Mouse (Mus musculus) cerebellum, postnatal 14 days (tissue): ENCODE results near the gene Lpin3.

Source experiments
- DNase-seq, 2 experiments: peaks; one replicate each; pipeline ENCODE4 v3.0.0; 2021; ENCODE audit warnings: mixed read lengths in 2 of 2

The Lpin3 gene

GRCm38 (mm10) chr2:160940930-160941709, 60.6 kb downstream of the Lpin3 start:
- peak; percentile 40 to 51 for DNase-seq

DNA sequence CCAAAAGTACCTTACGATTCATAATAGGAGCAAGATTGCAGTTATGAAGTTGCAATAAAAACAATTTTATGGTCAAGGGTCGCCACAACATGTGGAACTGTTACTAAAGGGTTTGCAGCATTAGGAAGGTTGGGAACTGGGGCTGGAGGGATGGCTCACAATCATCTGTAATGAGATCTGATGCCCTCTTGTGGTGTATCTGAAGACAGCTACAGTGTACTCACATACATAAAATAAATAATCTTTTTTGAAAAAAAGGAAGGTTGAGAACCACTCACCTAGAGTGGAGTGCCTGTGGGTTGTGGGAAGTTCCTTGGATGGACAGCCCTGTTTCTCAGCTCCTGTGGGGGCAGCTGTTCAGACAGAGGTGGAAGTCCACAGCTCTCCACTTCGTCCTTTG, 62.0 kb downstream of the Lpin3 start:
- DNase-seq = peak in 1 of 2 experiments; percentile 32

- DNase-seq = no peak
These were observed 71.1 kb downstream of the Lpin3 start for GRCm38 (mm10) chr2:160951595-160951994.

GRCm38 (mm10) chr2:160953131-160953873, 72.8 kb downstream of the Lpin3 start:
- DNase-seq = no peak

GRCm38 (mm10) chr2:160954541-160954940, 74.1 kb downstream of the Lpin3 start:
- no peak for DNase-seq

GRCm38 (mm10) chr2:160955331-160955730, 74.9 kb downstream of the Lpin3 start:
- DNase-seq = peak; percentile 67 to 73
